Mouse (Mus musculus) heart, adult 2 months (tissue): ENCODE measurements at regions not wholly inside any gene's neighbourhood (a gene's known extent, or its start where the extent isn't known, plus 50 kb on each side); places are given as distances from the start of the nearest gene placed in this dataset.
"Not testable (repeated sequence)": the region's sequence is repeated elsewhere in the genome, so short reads cannot be mapped to it uniquely, and the experiment has no call there.

ENCODE experiments used
- DNase-seq, 2 experiments: peaks; one replicate each; pipeline ENCODE4 v3.0.0; 2021
- H3K27ac ChIP-seq: fragments of 200-600 bp; 2 replicates; pipeline ENCODE4 v1.8.1; 2022
- H3K27me3 ChIP-seq: fragments of 200-500 bp; 2 replicates; pipeline ENCODE4 v1.6.1; 2012; ENCODE audit warnings: mild to moderate bottlenecking, low read length, inconsistent platforms, mixed read lengths; ENCODE audit not compliant: control insufficient read depth, insufficient read depth
- H3K36me3 ChIP-seq: fragments of 200-500 bp; 2 replicates; pipeline ENCODE4 v1.6.1; 2012; ENCODE audit warnings: low read length, inconsistent platforms; ENCODE audit not compliant: control insufficient read depth, insufficient read depth
- H3K4me1 ChIP-seq: fragments of 200-500 bp; 2 replicates; pipeline ENCODE4 v1.6.1; 2011; ENCODE audit warnings: low read length; ENCODE audit not compliant: control insufficient read depth, insufficient read depth
- H3K4me3 ChIP-seq: fragments of 200-600 bp; 2 replicates; pipeline ENCODE4 v1.8.1; 2022
- H3K79me2 ChIP-seq: fragments of 200-500 bp; replicated peaks from 2 replicates; pipeline ENCODE4 v1.6.1; 2012; ENCODE audit warnings: mild to moderate bottlenecking, inconsistent platforms, low read length, moderate library complexity, mixed read lengths; ENCODE audit not compliant: control insufficient read depth, insufficient read depth
- H3K9ac ChIP-seq: fragments of 200-500 bp; 2 replicates; pipeline ENCODE4 v1.6.1; 2012; ENCODE audit warnings: low read depth, mild to moderate bottlenecking, control low read depth, inconsistent platforms, low read length, mixed read lengths
- CTCF ChIP-seq: fragments of 200-600 bp; IDR thresholded peaks from 2 replicates; pipeline ENCODE4 v1.8.1; 2022; ENCODE audit warnings: antibody characterized with exemption, mild to moderate bottlenecking, moderate library complexity
- EP300 ChIP-seq: fragments of 200-500 bp; IDR thresholded peaks from 2 replicates; pipeline ENCODE4 v1.6.1; 2011; ENCODE audit warnings: low read depth, low read length, control low read depth; ENCODE audit not compliant: insufficient read depth
- POLR2A ChIP-seq: fragments of 200-500 bp; IDR thresholded peaks from 2 replicates; pipeline ENCODE4 v1.6.1; 2011; ENCODE audit warnings: mild to moderate bottlenecking, low read depth, low read length, control low read depth; ENCODE audit not compliant: insufficient read depth
- WGBS: fragments of 180-500 bp; shearing (Covaris S2); methylation state at CpG from one replicate; pipeline ENCODE4 v1.1.7; 2018; 5-methylcytosine and 5-hydroxymethylcytosine counted together
- intact Hi-C: fragments of 180-260 bp; cut with DNase I; formaldehyde crosslinking; loops from one replicate; pipeline ENCODE4 v1.15.1; 2025

- 68% methylated on average over 4 of the region's 4 CpGs for WGBS
- no peaks in the 10 kb centered on the region for H3K4me1 ChIP-seq
Observed at GRCm38 (mm10) chr10:3155542-3155941, 112.0 kb downstream of the H60c start.

GRCm38 (mm10) chr10:3148171-3148570 is 119.4 kb downstream of the H60c start:
- TF ChIP-seq POLR2A (no peak), CTCF (no peak), EP300 (no peak)
- Histone ChIP-seq H3K9ac (no peak overlapping the region), H3K27ac (no peak overlapping the region), H3K36me3 (no peaks in the 10 kb centered on the region), H3K4me1 (no peaks in the 10 kb centered on the region), H3K27me3 (no peaks in the 10 kb centered on the region), H3K4me3 (no peak overlapping the region), H3K79me2 (no peaks in the 10 kb centered on the region)
- intact Hi-C loops, result no loop called here
- WGBS, result 62% methylated on average over 4 of the region's 4 CpGs
- no peak for DNase-seq

More at GRCm38 (mm10) chr10:3155542-3155941, 112.0 kb downstream of the H60c start:
- H3K79me2 ChIP-seq, result no peaks in the 10 kb centered on the region
- no peak for DNase-seq
- H3K4me3 ChIP-seq, result no peak overlapping the region
- no peak overlapping the region for H3K27ac ChIP-seq
- TF ChIP-seq POLR2A (no peak), EP300 (no peak)
- intact Hi-C loops, result no loop called here
- no peaks in the 10 kb centered on the region for H3K36me3 ChIP-seq
- H3K9ac ChIP-seq, result no peak overlapping the region
- H3K27me3 ChIP-seq, result no peaks in the 10 kb centered on the region

GRCm38 (mm10) chr10:3139306-3139705 is 128.3 kb downstream of the H60c start:
- 77% methylated on average over 4 of the region's 4 CpGs for WGBS
- DNase-seq, result no peak
- intact Hi-C loops, result no loop called here
- H3K27me3 ChIP-seq, result no peaks in the 10 kb centered on the region
- no peak overlapping the region for H3K27ac ChIP-seq
- H3K79me2 ChIP-seq, result no peaks in the 10 kb centered on the region
- H3K4me3 ChIP-seq, result no peak overlapping the region
- H3K4me1 ChIP-seq, result no peaks in the 10 kb centered on the region
- TF ChIP-seq CTCF (no peak), EP300 (no peak), POLR2A (no peak)
- no peaks in the 10 kb centered on the region for H3K36me3 ChIP-seq
- no peak overlapping the region for H3K9ac ChIP-seq

GRCm38 (mm10) chr10:3127491-3127890 is 140.1 kb downstream of the H60c start:
- intact Hi-C loops, result no loop called here
- H3K9ac ChIP-seq, result no peak overlapping the region
- H3K27me3 ChIP-seq, result no peaks in the 10 kb centered on the region
- DNase-seq, result no peak
- no peaks in the 10 kb centered on the region for H3K4me1 ChIP-seq
- TF ChIP-seq POLR2A (no peak), EP300 (no peak)
- H3K79me2 ChIP-seq, result no peaks in the 10 kb centered on the region
- no peak overlapping the region for H3K4me3 ChIP-seq
- WGBS, result 54% methylated on average over 1 of the region's 1 CpGs
- H3K27ac ChIP-seq, result no peak overlapping the region
- no peaks in the 10 kb centered on the region for H3K36me3 ChIP-seq

GRCm38 (mm10) chr10:3117451-3118070 is 150.0 kb downstream of the H60c start:
- DNase-seq, result no peak
- no peak for TF ChIP-seq EP300
- TF ChIP-seq CTCF, result no peak
- no peak for TF ChIP-seq POLR2A
- Histone ChIP-seq H3K79me2 (no peaks in the 10 kb centered on the region), H3K27me3 (no peaks in the 10 kb centered on the region), H3K36me3 (no peaks in the 10 kb centered on the region), H3K4me3 (no peak overlapping the region), H3K9ac (no peak overlapping the region), H3K4me1 (no peaks in the 10 kb centered on the region), H3K27ac (no peak overlapping the region)
- intact Hi-C loops, result no loop called here
- WGBS, result 84% methylated on average over 3 of the region's 3 CpGs

- H3K4me3 ChIP-seq, DNase-seq, H3K9ac ChIP-seq, H3K27ac ChIP-seq, intact Hi-C loops, H3K36me3 ChIP-seq, H3K27me3 ChIP-seq, H3K79me2 ChIP-seq, H3K4me1 ChIP-seq: not testable (repeated sequence)
- WGBS, result 92% methylated on average over 3 of the region's 8 CpGs
Observed at GRCm38 (mm10) chr10:3114421-3114820, 153.2 kb downstream of the H60c start.
